Mouse (Mus musculus) brain, embryonic 14.5 days (tissue): Measurements from ENCODE around the gene Cers1. TPM values are rescaled to one million over a fixed set of nuclear protein-coding genes. Genes with fewer than 3 reads are reported as not detected.
A peak's percentile ranks its signal among the peaks of the same experiment; 100 is the strongest.

Experiments used
- DNase-seq: peaks from one replicate; pipeline ENCODE4 v3.0.0-alpha.2; 2011; ENCODE audit warnings: low read depth
- CTCF ChIP-seq: fragments of 200-500 bp; IDR thresholded peaks from 2 replicates; pipeline ENCODE4 v1.5.1; 2012; ENCODE audit warnings: inconsistent platforms, mild to moderate bottlenecking, moderate library complexity, borderline replicate concordance; ENCODE audit not compliant: insufficient read depth, insufficient read length; ENCODE audit errors: extremely low read depth
- POLR2A ChIP-seq: fragments of 200-500 bp; IDR thresholded peaks from 2 replicates; pipeline ENCODE4 v1.6.1; 2012; ENCODE audit warnings: mild to moderate bottlenecking, inconsistent platforms, borderline replicate concordance; ENCODE audit not compliant: poor library complexity, insufficient read depth, insufficient read length, severe bottlenecking; ENCODE audit errors: extremely low read depth
- polyA plus RNA-seq: library from polyadenylated mRNA; depleted of rRNA; stranded (reverse); fragments of >200 nt; gene quantifications from 2 replicates; pipeline ENCODE4 v1.2.3, GENCODE M21; 2012

Cers1 gene
- polyA plus RNA-seq, 1 experiment = 45.1 TPM

DNA sequence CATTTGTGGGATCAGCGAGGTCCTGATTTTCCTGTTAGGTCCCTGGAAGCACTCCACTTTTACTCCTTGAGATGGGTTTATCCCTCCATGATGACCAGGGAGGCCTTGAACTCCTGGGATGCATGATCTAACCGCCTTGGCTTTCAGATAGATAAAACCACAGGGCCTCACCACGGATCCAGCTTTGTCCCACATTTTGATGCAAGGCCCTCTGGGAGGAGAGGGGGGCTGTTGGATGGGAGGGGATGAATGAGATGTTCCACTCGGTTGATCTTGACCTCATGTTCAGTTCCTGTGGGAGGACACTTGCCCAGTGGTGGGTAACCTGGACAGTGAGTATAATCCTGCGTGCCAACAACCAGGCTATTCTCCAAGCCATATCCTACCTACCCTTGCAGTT is 31.2 kb upstream of the Cers1 start:
- DNase-seq = no peak
- TF ChIP-seq POLR2A (no peak), CTCF (no peak)

DNA sequence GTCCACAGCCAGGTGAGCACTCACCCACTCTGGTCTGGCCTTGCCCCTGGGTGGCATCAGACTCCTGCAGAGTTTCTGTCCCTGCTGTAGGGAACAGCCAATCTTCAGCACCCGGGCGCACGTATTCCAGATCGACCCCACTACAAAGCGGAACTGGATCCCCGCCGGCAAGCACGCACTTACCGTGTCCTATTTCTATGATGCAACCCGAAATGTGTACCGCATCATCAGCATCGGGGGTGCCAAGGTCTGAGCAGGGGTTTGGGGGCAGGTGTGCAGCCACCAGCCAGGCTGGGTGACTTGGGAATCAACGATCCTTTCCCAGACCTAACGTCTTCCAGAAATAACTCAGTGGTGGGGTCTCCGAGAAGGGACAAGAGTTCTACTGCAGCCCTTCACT is 30.3 kb upstream of the Cers1 start:
- TF ChIP-seq CTCF = no peak
- TF ChIP-seq POLR2A = no peak
- DNase-seq = no peak

DNA sequence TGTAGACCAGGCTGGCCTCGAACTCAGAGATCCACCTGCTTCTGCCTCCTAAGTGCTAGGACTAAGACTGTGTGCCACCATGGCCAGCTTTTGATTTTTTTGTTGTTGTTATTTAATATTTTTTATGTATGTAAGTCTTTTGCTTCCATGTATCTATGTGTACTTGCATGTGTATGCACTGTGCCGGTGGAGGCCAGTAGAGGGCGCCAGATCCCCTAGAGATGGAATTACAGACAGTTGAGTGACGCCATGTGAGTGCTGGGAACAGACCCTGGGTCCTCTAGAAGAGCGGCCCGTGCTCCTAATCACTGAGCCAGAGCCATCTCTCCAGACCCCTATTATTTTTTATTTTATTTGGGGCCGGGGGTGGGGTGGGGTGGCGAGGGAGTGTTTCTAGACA is 28.8 kb upstream of the Cers1 start:
- DNase-seq = no peak
- TF ChIP-seq CTCF (peak; percentile 40; the same call in 1 of the 2 replicates), POLR2A (no peak)

DNA sequence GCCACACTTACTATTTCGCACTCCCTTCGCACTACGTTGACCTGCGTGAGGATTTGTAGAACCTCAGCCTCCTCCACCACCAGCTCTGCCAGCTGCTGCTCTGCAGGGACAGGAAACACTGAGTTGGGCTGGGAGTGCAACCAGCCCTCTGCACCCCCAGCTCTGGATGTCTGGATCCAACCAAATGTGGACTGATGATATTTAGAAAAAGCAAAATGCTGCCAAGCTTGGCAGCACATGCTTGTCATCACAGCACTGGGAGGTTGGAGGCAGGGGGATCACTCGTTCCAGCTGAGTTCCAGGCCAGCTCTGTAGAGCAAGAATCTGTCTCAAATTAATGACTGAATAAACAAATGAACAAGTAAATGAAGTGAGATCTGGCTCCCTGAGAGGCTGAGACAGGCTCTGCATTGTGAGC is 21.6 kb upstream of the Cers1 start:
- TF ChIP-seq POLR2A = no peak
- no peak for TF ChIP-seq CTCF
- DNase-seq = no peak

DNA sequence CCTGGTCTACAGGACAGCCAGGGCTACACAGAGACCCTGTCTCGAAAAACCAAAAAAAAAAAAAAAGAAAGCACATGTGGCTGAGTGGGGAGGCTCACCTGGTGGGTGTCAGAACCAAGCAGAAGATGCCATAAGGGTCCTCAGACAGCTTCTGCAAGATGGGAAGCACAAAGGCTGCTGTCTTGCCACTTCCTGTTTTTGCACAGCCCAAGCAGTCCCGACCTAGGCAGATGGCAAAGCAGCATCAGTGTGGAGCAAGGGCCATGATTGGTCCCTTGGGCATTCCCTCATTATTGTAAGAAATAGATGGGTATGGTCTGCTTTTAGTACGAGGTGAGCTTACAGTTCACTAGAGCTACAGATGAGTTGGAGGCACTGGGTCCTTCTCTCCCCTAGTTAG is 14.7 kb upstream of the Cers1 start:
- no peak for DNase-seq
- TF ChIP-seq CTCF = no peak
- no peak for TF ChIP-seq POLR2A

DNA sequence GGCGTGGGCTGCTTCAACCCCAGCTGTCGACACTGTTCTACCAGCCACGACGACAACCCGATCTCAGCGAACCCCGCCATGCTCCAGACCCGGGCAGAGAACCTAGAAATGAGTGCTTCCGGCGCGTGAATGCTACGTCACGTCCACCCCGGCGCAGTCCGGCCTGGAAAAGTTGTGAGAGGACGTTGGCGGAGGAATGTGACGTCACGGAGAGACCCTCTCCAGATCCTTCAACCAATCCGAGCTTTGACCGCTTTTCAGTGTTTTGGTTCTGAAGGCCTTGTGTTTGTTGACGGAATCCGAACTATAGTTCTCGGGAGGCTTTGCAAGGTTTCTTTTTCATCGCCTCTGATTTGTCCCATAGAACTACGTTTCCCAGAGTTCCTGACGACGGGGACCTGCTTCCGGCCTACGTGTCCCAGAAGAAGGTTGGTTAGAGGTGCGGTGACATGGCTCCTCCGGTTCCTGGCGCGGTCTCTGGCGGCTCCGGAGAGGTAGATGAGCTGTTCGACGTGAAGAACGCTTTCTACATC is 13.2 kb upstream of the Cers1 start, which contains the start of the genes Ddx49 and Cope:
TSS of gene Ddx49 (minus strand) at position 132 of the 533 bp plus-strand sequence.
TSS of gene Cope (plus strand) at position 161 of the 533 bp plus-strand sequence.
- TF ChIP-seq CTCF (no peak), POLR2A (no peak)
- peak; percentile 98 for DNase-seq

DNA sequence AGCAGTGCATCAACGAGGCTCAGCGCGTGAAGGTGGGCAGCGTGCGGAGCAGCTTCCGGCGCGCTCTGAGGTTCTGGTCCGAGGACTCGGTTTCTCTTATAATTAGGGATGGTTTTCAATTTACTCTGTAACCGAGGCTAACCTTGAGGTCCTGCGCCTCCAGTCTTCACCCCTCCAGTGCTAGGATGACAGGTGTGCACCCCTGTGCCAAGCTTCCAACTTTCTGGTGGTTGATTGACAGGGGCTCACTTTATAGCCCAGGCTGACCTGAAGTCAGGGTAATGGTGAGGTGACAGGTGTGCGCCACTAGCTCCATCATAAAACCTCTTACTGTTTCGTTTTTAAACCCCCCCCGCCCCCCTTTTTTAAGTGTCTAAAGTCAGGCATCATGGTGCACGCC is 12.7 kb upstream of the Cers1 start:
- DNase-seq = no peak
- TF ChIP-seq CTCF (no peak), POLR2A (no peak)

DNA sequence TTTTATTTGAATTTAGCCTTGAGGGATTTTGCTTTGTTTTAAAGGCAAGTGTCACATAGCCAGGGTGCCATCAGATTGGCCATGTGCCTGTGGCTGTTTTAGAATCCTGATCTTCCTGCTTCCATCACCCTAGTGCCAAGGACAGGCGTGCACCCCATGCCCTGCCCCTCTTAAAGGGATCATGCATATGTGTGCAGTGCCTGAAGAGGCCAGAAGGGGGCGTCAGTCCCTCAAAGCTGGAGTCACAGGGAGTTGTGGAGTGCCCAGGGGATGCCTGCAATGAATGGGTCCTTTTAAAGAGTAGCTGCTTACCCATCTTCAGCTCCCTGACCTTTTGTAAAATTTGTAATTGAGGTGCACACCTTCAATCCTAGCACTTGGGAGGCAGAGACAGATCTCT is 6.3 kb upstream of the Cers1 start:
- peak; percentile 28 for DNase-seq
- TF ChIP-seq CTCF (peak; percentile 67), POLR2A (no peak)

DNA sequence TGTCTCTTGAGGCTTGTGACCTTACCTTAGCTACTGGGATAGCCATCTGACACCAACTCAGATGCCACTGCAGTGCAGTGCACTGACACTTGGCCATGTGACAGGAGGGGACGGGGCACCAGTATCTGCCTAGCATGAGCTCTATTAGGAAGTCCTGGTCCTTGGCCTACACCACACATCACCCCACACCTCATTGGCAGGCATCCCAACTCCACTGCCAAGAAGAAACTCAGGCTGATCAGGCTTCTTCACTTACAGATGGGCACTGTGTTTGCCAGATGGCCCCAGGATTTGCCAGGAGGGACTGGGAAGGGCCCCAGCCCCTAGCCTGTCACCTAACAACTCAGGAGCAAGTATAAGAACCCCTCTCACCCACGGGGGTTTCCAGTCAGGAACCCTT is 2.2 kb upstream of the Cers1 start:
- peak; percentile 29 for DNase-seq
- TF ChIP-seq CTCF (no peak), POLR2A (no peak)

DNA sequence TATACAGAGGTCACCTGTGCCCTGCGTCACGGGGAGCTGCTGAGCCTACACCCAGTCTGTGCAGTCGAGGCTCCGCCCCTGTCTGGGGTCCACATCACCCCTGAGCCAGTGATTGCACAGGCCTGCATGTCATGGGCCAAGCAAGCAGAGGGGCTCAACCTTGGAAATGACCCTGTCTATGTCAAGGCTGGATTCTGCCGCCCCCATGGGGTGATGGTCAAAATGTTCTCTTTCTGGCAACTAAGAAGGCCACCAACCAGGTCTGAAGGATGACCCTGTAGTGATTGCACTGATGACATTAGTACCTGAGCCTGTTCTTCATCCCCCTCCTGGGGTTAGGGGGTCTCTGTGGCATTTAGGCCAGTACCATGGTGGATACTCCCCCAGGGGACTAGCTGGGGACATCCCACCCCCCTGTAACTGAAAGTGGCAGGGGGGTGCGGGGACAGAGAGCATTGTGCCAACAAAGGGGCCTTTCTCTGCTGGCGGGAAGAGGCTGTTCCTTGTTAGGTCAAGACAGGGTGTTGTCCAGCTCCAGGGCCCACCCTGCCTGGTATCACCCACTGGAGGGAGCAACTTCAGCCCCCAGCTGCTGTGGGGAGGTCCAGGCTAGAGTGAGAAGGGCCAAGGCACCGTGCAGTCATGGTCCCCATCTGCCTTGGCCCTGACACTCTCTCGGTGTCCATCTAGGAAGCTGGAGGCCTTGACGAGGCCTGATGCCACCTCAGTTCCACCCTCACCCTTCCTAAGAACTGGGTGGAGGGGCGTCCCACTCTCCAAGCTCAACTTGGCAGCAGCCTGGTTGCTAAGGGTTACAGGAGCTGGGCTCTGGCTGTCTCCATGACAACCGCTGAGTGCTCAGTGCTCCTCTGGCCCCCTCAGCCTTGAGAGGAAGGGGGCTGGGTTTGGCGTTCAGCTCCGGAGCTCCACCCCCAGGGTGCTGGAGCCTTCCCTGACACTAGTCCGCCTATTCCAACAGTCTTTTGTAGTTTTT is 1.2 kb downstream of the Cers1 start:
- TF ChIP-seq CTCF = no peak
- TF ChIP-seq POLR2A = no peak
- DNase-seq = peak; percentile 99

DNA sequence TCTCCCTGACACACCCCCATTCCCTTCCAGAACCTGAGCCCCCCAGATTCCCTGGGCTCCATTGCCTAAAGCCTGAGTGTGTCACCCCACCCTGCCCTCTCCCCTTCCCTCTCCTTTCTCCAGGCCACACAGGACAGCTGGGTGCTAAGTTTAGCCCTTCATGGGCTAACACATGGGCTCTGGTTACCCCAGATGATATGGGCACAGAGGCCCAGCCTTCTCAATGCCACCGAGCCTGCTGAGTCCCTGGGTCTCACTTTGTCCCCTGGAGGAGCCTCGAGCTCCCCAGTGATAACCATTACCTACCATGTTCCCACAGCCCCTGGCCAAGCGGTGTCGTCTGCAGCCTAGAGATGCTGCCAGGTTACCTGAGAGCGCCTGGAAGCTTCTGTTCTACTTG is 2.3 kb downstream of the Cers1 start:
- TF ChIP-seq CTCF = no peak
- TF ChIP-seq POLR2A = no peak
- DNase-seq = no peak
